Mouse (Mus musculus): ENCODE measurements around the gene Olfr1370.
"Not testable (repeated sequence)": the region's sequence is repeated elsewhere in the genome, so short reads cannot be mapped to it uniquely, and the experiment has no call there.

Olfr1370 gene

GRCm38 (mm10) chr13:21074847-21075246 is at the start of gene Olfr1370:
TSS of gene Olfr1370 (minus strand) at chr13:21074947.
- DNase-seq (ENCODE audit: low spot score) = no peak

GRCm38 (mm10) chr13:21114121-21114520 is 39.4 kb upstream of the Olfr1370 start:
- DNase-seq (ENCODE audit: low spot score) = no peak

- DNase-seq (ENCODE audit: low spot score) = not testable (repeated sequence)
Observed at GRCm38 (mm10) chr13:21111183-21111582, 36.4 kb upstream of the Olfr1370 start, which contains the start of gene Olfr1369-ps1. TSS of gene Olfr1369-ps1 (plus strand) at chr13:21111483.

- DNase-seq (ENCODE audit: low spot score) = no peak
Observed at GRCm38 (mm10) chr13:21110441-21110840, 35.7 kb upstream of the Olfr1370 start.

- no peak for DNase-seq (ENCODE audit: low spot score)
Observed at GRCm38 (mm10) chr13:21109759-21110158, 35.0 kb upstream of the Olfr1370 start.

GRCm38 (mm10) chr13:21082686-21083085 is 7.9 kb upstream of the Olfr1370 start:
- no peak for DNase-seq (ENCODE audit: low spot score)

- DNase-seq (ENCODE audit: low spot score) = no peak
Observed at GRCm38 (mm10) chr13:21066021-21066420, 8.7 kb downstream of the Olfr1370 start.

GRCm38 (mm10) chr13:21050118-21050517 is 24.6 kb downstream of the Olfr1370 start:
- DNase-seq (ENCODE audit: low spot score) = no peak

GRCm38 (mm10) chr13:21040589-21041199 is 34.1 kb downstream of the Olfr1370 start:
- DNase-seq (ENCODE audit: low spot score) = no peak

- DNase-seq (ENCODE audit: low spot score) = no peak
Observed at GRCm38 (mm10) chr13:21035981-21036380, 38.8 kb downstream of the Olfr1370 start.

- DNase-seq (ENCODE audit: low spot score) = no peak
Observed at GRCm38 (mm10) chr13:21035011-21035410, 39.7 kb downstream of the Olfr1370 start.

- no peak for DNase-seq (ENCODE audit: low spot score)
Observed at GRCm38 (mm10) chr13:21033176-21033575, 41.6 kb downstream of the Olfr1370 start.

- no peak for DNase-seq (ENCODE audit: low spot score)
Observed at GRCm38 (mm10) chr13:21024831-21025230, 49.9 kb downstream of the Olfr1370 start.
